Mouse (Mus musculus): Measurements from ENCODE around the gene Slc7a11.

GRCm38 (mm10) chr3:49856797-49857196, 586.6 kb downstream of the Slc7a11 start:
- TF ChIP-seq POLR2A (IDR thresholded peaks at IDR 0.05; ENCODE audit: insufficient read length, low read depth) (no peak), USF1 (IDR thresholded peaks at IDR 0.05; ENCODE audit: low read depth) (no peak), MAX (IDR thresholded peaks at IDR 0.05; ENCODE audit: low read depth) (no peak), SRF (IDR thresholded peaks at IDR 0.05; ENCODE audit: control insufficient read depth, insufficient read length, low read depth) (no peak), TCF12 (IDR thresholded peaks at IDR 0.05; ENCODE audit: insufficient read depth, poor library complexity, severe bottlenecking) (no peak), E2F4 (IDR thresholded peaks at IDR 0.05; ENCODE audit: insufficient read depth) (no peak), POLR2AphosphoS2 (IDR thresholded peaks at IDR 0.05; ENCODE audit: insufficient read length, low read depth) (no peak), MYOG (IDR thresholded peaks at IDR 0.05; ENCODE audit: control insufficient read depth in 1 of 3, insufficient read depth in 1 of 3, insufficient read length in 2 of 3, low read depth in 2 of 3) (no peak), CEBPB (IDR thresholded peaks at IDR 0.05; ENCODE audit: insufficient read depth, poor library complexity, severe bottlenecking) (no peak), TCF3 (IDR thresholded peaks at IDR 0.05; ENCODE audit: insufficient read length, low read depth) (no peak)
